Mouse (Mus musculus) brain, embryonic 14.5 days (tissue): ENCODE data around the gene Hcar1.

ENCODE experiments used
- CTCF ChIP-seq: fragments of 200-500 bp; IDR thresholded peaks from 2 replicates; pipeline ENCODE4 v1.5.1; 2012; ENCODE audit warnings: inconsistent platforms, mild to moderate bottlenecking, moderate library complexity, borderline replicate concordance; ENCODE audit not compliant: insufficient read depth, insufficient read length; ENCODE audit errors: extremely low read depth
- POLR2A ChIP-seq: fragments of 200-500 bp; IDR thresholded peaks from 2 replicates; pipeline ENCODE4 v1.6.1; 2012; ENCODE audit warnings: mild to moderate bottlenecking, inconsistent platforms, borderline replicate concordance; ENCODE audit not compliant: poor library complexity, insufficient read depth, insufficient read length, severe bottlenecking; ENCODE audit errors: extremely low read depth

GRCm38 (mm10) chr5:123832309-123832708 lies 47.5 kb downstream of the Hcar1 start:
- TF ChIP-seq CTCF (no peak), POLR2A (no peak)
